Mouse (Mus musculus): Measurements from ENCODE around the gene Gm21366. TPM values are rescaled to one million over a fixed set of nuclear protein-coding genes. Genes with fewer than 3 reads are reported as not detected.
"Not testable (repeated sequence)": the region's sequence is repeated elsewhere in the genome, so short reads cannot be mapped to it uniquely, and the experiment has no call there.

Gm21366 gene
- not detected in 2 replicates for total RNA-seq (2012; rRNA removed)

GRCm38 (mm10) chrY:22861156-22861555, at the start of gene Gm21366:
Gene Gm21366, minus strand, starts transcription at chrY:22861256.
- H3K4me3 ChIP-seq (ENCODE audit: insufficient read depth in 1 of 2, low read depth in 1 of 2, low read length in 2 of 2, poor library complexity in 1 of 2, severe bottlenecking in 1 of 2); DNase-seq (ENCODE audit: low read depth, low spot score); H3K9me3 ChIP-seq (ENCODE audit: control insufficient read depth, insufficient read depth, low read depth, low read length); H3K36me3 ChIP-seq (ENCODE audit: control insufficient read depth, insufficient read depth, low read length, poor library complexity, severe bottlenecking); H3K9ac ChIP-seq (ENCODE audit: insufficient read depth, low read depth, low read length, poor library complexity, severe bottlenecking); H3K4me1 ChIP-seq (ENCODE audit: control insufficient read depth in 2 of 2, insufficient read depth in 2 of 2, low read length in 2 of 2, poor library complexity in 1 of 2); H3K27ac ChIP-seq (ENCODE audit: insufficient read depth, low read depth, low read length, poor library complexity, severe bottlenecking); in situ Hi-C loops (cut with MboI; ENCODE audit: low sequenced_read_pairs in 2 of 2, unreplicated experiment in 2 of 2): not testable (repeated sequence)
